Mouse (Mus musculus) intestine, postnatal 0 days (tissue): ENCODE measurements at regions not wholly inside any gene's neighbourhood (a gene's known extent, or its start where the extent isn't known, plus 50 kb on each side); places are given as distances from the start of the nearest gene placed in this dataset.

Experiments
- ATAC-seq: fragments of 200-750 bp; cut with Nextera tagmentation; 2 replicates; pipeline ENCODE4 v1.8.0; 2017; ENCODE audit warnings: mild to moderate bottlenecking, moderate TSS enrichment, moderate library complexity
- H3K27ac ChIP-seq: fragments of 300-500 bp; sonication (generic); 2 replicates; pipeline ENCODE4 v1.5.1; 2014; ENCODE audit warnings: mild to moderate bottlenecking, low read depth, low read length, moderate library complexity
- H3K27me3 ChIP-seq: fragments of 300-500 bp; sonication (generic); replicated peaks from 2 replicates; pipeline ENCODE4 v1.6.1; 2014; ENCODE audit warnings: low read length, mixed read lengths; ENCODE audit not compliant: control insufficient read depth, insufficient read depth
- H3K36me3 ChIP-seq: fragments of 300-500 bp; sonication (generic); 2 replicates; pipeline ENCODE4 v1.6.1; 2014; ENCODE audit warnings: mild to moderate bottlenecking, moderate library complexity; ENCODE audit not compliant: control insufficient read depth, insufficient read depth
- H3K4me1 ChIP-seq: fragments of 300-500 bp; sonication (generic); replicated peaks from 2 replicates; pipeline ENCODE4 v1.6.1; 2014; ENCODE audit warnings: antibody characterized with exemption, low read length, mixed read lengths; ENCODE audit not compliant: control insufficient read depth, insufficient read depth
- H3K4me2 ChIP-seq: fragments of 300-500 bp; sonication (generic); replicated peaks from 2 replicates; pipeline ENCODE4 v1.6.1; 2014; ENCODE audit warnings: low read depth, mild to moderate bottlenecking, moderate library complexity
- H3K4me3 ChIP-seq: fragments of 300-500 bp; sonication (generic); 2 replicates; pipeline ENCODE4 v1.5.1; 2014; ENCODE audit warnings: low read depth, low read length
- H3K9ac ChIP-seq: fragments of 300-500 bp; sonication (generic); 2 replicates; pipeline ENCODE4 v1.6.1; 2014; ENCODE audit warnings: mild to moderate bottlenecking, low read depth, low read length
- H3K9me3 ChIP-seq: fragments of 300-500 bp; sonication (generic); 2 replicates; pipeline ENCODE4 v1.6.1; 2016; ENCODE audit warnings: mixed run types; ENCODE audit not compliant: control insufficient read depth
- CTCF ChIP-seq: sonication (generic); IDR thresholded peaks from 2 replicates; pipeline ENCODE4 v1.5.1; 2016; ENCODE audit warnings: low read depth, mild to moderate bottlenecking, control low read depth, antibody characterized with exemption, moderate library complexity
- WGBS: fragments of 180-500 bp; shearing (Covaris S2); extraction: QIAGEN DNeasy Blood & Tissue Kit; methylation state at CpG from one replicate; pipeline ENCODE4 v1.1.7; 2014; 5-methylcytosine and 5-hydroxymethylcytosine counted together

DNA sequence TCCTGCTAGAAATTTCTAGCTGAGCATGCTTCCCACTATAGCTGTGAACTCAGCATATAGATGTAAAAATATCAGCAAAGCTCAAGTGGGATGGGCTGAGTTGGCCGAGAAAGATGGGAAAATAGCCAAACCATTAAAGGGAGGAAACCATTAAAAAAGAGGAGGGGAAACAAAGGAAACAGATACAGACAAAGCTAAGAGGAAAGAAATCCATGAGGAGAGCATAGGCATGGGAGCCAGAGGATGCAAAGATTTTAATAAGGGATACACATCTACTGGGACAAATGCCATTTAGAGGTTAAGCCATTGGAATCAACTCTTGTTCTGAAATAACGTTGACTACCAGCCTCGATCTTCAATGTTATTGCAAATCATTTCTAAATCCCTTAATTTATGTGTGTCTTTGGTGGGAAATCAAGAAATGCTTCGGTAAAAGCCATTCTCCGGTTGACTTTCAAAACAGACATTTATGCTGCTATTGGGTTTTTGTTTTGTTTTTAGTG is 96.5 kb upstream of the Igf1 start:
- H3K27ac ChIP-seq: no peak overlapping the region
- no peaks in the 10 kb centered on the region for H3K27me3 ChIP-seq
- 66% methylated on average over 5 of the region's 5 CpGs for WGBS
- no peak for ATAC-seq
- H3K4me1 ChIP-seq: no peaks in the 10 kb centered on the region
- no peaks in the 10 kb centered on the region for H3K9me3 ChIP-seq
- H3K9ac ChIP-seq: no peak overlapping the region
- H3K4me3 ChIP-seq: no peak overlapping the region
- H3K4me2 ChIP-seq: no peak overlapping the region
- no peaks in the 10 kb centered on the region for H3K36me3 ChIP-seq
- TF ChIP-seq CTCF: no peak

DNA sequence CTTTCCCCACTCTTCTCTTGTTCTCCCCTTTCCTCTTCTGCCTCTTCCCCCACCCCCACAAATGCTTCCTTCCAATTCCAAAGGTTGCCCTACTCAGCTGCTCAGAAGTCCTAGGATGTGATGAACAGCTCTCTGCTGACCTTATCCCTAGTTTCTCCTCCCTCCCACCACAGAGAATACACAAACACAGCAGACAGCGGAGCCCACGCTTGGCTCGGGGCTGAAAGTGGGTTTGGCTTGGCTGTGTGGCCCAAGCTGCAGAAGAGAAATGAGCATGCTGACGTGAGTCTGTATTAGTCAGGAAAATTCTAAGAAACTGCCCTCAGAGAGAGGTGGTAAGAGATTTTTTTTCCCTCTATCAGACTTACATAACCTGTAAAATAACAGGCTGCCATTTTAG is 70.5 kb upstream of the Igf1 start:
- H3K36me3 ChIP-seq: no peaks in the 10 kb centered on the region
- no peak overlapping the region for H3K4me2 ChIP-seq
- no peaks in the 10 kb centered on the region for H3K4me1 ChIP-seq
- no peaks in the 10 kb centered on the region for H3K27me3 ChIP-seq
- no peak overlapping the region for H3K4me3 ChIP-seq
- WGBS: 41% methylated on average over 4 of the region's 4 CpGs
- no peak overlapping the region for H3K27ac ChIP-seq
- ATAC-seq: no peak
- no peaks in the 10 kb centered on the region for H3K9me3 ChIP-seq
- no peak overlapping the region for H3K9ac ChIP-seq
- no peak for TF ChIP-seq CTCF

DNA sequence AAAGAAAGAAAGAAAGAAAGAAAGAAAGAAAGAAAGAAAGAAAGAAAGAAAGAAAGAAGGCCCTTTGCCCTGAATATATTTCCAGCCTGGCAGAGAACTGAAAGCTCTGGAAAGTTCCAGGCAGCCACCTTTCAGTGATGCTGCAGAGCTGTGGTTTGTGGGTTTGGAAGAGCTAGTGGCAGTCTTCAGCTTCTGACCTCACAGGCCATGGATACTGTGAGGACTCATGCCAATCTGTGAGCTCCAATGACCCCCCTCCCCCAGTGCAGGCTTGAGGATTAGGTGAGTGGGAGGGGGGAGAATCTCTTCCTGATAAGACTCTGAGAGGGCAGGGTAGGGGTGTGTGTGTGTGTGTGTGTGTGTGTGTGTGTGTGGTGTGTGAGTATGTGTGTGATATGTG is 65.7 kb upstream of the Igf1 start:
- ATAC-seq: no peak
- Histone ChIP-seq H3K4me2 (no peak overlapping the region), H3K4me3 (no peak overlapping the region), H3K4me1 (no peaks in the 10 kb centered on the region), H3K27me3 (no peaks in the 10 kb centered on the region), H3K9ac (no peak overlapping the region), H3K27ac (no peak overlapping the region), H3K36me3 (no peaks in the 10 kb centered on the region), H3K9me3 (no peaks in the 10 kb centered on the region)
- no peak for TF ChIP-seq CTCF

DNA sequence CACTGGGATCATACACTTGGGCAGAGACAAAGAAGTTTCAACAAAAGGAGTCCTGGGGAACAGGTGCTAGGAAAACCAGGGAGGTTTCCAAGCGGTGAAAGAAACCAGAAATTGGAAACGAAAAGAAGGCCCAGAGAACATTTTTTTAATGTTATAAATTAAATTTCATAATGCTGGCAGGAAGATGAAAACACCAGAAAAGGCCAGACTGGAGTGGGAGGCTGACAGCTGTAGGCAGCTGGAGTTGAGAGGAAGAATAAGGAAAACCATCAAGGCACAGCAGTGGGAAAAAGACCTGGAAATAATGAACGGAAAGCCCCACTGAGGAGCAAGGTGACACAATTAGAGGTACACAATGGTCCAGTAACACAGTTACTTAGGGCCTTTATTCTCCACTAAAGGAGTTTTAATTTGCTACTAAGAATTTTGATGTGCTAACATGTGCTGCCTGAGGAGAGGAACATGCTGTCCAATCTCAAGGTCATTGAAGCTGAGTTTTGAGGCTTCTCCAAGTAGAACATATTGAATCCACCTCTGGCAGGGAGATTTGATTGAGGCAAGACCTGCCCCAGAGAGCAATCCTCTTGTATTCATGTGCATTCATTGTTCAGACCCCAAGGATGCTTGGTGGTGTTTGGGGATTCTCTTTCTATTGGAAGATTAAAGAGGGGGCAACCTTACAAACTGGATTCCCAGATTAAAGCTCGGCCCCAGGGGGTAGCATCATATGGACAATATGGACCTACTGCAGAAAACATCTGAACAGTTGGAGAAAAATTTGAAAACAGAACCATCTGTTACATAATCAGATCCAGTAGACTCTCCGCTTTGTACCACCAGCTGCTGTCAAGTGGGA is 53.9 kb upstream of the Igf1 start:
- WGBS: 70% methylated on average over 5 of the region's 5 CpGs
- Histone ChIP-seq H3K27me3 (no peaks in the 10 kb centered on the region), H3K36me3 (no peaks in the 10 kb centered on the region), H3K4me1 (no peaks in the 10 kb centered on the region), H3K4me3 (no peak overlapping the region), H3K9me3 (no peaks in the 10 kb centered on the region), H3K4me2 (no peak overlapping the region), H3K27ac (no peak overlapping the region), H3K9ac (no peak overlapping the region)
- ATAC-seq: no peak
- no peak for TF ChIP-seq CTCF

DNA sequence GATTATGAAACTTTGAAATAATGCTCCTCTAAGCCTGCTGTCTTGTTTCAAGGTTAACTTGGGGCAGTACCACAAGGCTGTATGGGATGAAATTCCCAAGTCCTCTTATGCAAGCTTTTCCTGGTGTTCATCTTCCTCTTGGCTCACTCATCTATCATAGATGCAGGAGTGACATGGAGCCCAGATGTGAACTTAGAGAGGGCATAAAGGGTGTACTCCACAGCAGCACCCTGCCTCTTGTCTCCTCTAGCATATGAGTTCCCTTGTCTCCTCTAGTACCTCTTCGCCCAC is 53.3 kb upstream of the Igf1 start:
- 100% methylated on average over 1 of the region's 1 CpGs for WGBS
- no peaks in the 10 kb centered on the region for H3K36me3 ChIP-seq
- H3K27ac ChIP-seq: no peak overlapping the region
- H3K4me1 ChIP-seq: no peaks in the 10 kb centered on the region
- no peak overlapping the region for H3K9ac ChIP-seq
- no peaks in the 10 kb centered on the region for H3K27me3 ChIP-seq
- H3K9me3 ChIP-seq: no peaks in the 10 kb centered on the region
- H3K4me3 ChIP-seq: no peak overlapping the region
- TF ChIP-seq CTCF: no peak
- H3K4me2 ChIP-seq: no peak overlapping the region
- no peak for ATAC-seq
